Mouse (Mus musculus) urinary bladder, postnatal 36 days (tissue): Measurements from ENCODE around the gene Tdrd9.

Experiments used
- DNase-seq, 2 experiments: peaks; one replicate each; pipeline ENCODE4 v3.0.0; 2022; ENCODE audit warnings: low spot score in 2 of 2, mixed read lengths in 1 of 2

The Tdrd9 gene

DNA sequence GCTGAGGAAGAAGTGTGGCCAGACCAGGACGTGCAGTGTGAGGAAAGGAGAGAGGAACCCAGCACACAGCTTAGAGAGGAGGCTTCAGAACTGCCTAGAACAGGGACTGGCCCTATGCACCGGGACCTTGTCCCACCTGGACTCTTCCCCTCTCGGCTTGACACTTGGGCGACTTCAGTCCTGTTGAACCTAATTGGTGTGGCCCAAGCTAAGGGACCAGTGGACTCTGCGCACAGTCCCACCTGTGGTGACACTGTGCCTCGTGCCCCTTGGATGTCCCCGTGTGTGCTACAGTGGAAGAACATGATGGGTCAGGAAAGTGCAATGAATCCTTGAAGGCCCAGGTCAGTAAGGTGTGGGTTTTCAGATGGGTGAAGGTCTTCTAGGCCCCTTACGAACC lies 136.3 kb downstream of the Tdrd9 start:
- DNase-seq, result no peak

DNA sequence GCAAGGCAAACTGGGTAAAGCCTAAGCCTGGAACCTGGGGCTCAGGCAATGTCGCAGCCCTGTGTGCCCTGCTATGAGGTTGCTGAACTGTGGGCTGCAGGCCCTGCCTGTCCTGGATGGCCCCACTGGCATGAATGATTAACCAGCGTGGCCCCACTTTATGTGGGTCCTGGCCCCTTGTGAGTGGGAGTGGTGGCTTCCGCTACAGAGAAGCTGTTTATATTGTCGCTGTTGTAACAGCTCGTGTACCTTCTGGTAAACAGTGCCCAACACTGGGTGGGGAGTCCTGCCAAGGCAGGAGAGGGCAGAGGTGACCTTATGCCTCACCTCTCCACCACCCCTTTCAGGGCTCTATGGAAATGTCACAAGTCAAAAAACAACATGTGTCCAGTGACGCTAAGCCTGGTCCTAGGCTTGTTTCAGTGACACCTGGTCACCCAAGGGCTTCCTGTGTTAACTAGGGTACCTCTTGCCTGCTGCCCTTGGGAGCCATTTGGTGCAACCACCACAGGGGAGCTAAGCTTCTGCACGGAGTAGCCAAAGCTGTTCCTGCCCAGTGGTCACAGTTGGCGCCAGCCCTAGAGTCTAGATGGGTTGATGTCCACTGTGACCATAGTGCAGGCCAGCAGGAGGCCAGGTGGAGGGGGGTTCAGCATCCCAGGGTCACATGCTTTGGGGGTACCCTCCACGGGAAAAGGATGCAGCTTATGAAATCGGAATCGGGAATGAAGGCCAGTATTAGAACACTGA lies 137.5 kb downstream of the Tdrd9 start:
- DNase-seq, result no peak

DNA sequence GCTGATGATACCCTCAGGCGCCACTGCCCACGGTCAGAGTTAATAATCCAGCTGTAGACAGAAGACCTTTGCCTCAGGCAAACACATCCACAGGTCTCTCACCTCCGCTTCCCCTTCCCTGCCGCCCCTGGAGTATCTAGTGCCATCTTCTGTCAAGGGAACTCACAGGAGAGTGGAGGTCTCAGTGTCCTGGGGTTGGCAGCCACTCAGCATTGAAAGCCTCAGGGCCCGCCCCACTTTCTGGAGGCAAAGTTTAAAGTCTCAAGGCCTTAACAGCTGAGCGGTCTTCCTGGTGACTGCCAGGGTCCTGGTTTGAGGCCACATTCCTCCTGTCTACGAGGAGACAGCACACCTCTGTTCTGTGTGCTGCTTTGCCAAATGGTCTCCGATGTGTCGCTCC lies 138.3 kb downstream of the Tdrd9 start:
- no peak for DNase-seq

DNA sequence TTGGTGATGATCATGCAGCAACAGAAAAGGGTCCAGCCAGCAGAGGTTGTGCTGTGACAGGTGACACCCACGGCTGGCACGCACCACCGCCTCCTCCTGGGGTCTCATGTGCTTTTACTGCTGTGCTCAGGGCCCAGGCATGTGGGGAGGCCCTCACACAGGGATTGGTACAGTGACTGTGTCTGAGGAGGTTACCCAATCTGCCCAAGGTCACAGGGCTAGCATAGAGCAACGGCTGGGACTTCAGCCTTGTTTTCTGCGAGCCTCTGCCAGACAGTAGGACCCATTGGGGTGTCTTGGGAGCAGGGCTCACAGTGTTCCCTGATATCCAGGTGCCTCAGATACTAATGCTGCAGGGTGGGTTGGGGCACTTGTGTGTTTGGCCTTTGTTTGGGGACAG lies 140.0 kb downstream of the Tdrd9 start:
- DNase-seq, result no peak

DNA sequence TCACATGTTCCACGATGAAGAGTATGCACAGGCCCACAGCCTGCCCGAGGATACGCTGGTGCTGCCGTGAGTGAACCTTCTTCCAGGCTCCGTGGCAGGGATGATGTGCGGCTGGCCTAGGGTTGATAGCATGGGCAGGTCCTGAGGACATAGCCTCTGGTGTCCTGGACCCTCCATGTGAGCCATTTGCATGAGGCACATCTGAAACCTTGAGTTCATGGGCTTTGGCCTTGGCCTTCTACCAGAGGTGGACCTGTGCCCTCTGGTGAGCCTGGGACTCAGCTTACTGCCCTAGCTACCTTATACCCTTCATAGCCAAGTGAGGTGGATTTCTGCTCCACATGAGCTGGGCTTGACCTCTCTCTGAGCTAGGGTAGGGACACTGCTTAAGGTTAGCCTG lies 140.9 kb downstream of the Tdrd9 start:
- DNase-seq, result no peak

DNA sequence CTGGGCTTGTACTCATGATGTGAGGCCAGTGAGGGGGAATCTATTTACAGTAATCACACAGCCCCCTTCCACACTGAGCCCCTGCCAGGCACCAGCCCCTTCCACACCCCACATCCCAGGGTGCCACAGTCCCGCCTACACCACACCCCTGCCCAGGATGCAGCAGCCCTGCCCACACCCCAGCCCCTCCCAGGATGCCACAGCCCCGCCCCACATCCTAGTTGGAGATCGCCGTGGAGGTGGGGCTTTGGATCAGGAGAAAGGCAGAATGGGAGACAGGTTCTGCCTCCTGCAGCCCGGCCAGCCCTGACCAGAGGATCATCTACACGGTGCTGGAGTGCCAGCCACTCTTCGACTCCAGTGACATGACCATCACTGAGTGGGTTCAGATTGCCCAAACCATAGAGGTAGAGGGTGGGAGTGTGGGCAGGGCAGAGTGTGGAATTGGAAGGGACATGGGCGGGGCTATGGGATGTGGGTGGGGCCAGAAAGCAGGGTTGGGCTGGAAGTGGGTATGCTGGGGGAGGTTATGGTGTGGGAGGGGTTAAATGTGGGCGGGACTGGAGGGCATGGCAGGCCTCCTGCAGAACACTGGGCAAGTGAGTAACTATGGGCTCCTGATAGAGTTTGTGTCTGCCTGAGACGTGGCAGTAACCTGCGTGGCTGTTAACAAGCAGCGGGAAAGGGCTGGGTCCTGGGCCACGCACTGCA lies 141.5 kb downstream of the Tdrd9 start:
- no peak for DNase-seq

DNA sequence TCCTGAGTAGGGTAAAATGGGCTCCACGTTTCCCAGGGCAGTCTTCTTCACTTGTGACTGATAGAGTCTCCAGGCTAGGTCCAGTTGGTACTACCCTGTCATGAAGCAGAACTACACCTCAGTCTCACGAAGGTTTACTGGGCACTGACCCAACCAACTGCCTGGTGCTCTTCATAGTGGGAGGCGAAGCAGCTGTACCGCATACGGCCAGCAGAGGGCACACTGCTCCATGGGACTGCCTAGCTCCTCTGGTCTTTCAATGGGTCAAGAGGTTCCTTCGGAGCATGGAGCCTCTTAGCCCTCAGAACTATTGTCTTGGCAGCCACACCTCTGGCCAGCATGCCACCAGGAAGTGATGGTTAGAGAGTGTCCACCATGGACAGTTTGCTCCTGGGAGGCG lies 142.4 kb downstream of the Tdrd9 start:
- DNase-seq, result peak; percentile 82 to 89

DNA sequence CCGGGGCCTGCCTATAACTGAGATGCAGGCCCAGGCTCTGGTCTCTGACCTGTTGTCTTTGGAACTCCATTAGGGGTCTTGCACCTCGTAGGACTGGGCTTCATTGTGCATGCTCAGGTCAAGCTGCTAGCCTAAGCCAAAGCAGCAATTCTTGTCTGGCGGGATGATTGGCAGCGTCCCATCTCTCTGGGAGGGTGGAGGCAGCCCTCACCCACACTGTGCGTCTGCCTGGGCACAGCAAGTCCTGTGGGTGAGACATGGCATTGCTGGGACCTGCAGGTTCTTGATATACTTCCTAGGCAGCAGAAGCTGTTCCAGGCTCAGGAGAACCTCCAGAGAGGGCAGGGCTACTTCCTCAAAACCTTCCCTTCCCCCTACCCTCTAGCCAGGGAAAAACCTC lies 145.6 kb downstream of the Tdrd9 start:
- DNase-seq, result peak in 1 of 2 experiments; percentile 55

DNA sequence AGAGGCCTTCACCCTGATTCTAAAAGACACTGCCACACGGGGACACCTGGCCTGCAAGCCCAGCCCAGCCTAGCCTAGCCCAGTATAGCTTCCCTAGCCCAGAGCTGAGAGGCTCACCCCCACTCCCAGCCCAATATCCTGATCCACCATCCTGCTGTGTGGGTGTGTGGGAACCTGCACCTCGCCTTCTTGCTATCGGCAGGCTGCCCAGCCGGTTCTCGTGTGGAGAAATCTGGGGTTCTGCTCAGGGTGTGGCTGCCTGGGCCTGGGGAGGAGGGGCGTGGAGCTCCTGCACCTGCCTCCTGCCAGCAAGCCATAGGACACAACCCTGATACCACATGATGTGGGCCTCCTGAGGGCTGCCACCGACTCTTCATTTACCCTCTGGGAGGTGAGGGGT lies 146.3 kb downstream of the Tdrd9 start:
- peak in 1 of 2 experiments; percentile 62 for DNase-seq
